Mouse (Mus musculus) thymus, adult 2 months (tissue): ENCODE measurements around the gene Erf. TPM values are rescaled to one million over a fixed set of nuclear protein-coding genes. Genes with fewer than 3 reads are reported as not detected.

ENCODE experiments used
- DNase-seq: peaks from one replicate; pipeline ENCODE4 v3.0.0; 2021
- H3K27ac ChIP-seq: fragments of 200-500 bp; 2 replicates; pipeline ENCODE4 v1.5.1; 2012; ENCODE audit warnings: low read length, control low read depth; ENCODE audit not compliant: control insufficient read depth, insufficient read depth
- H3K27me3 ChIP-seq: fragments of 200-500 bp; 2 replicates; pipeline ENCODE4 v1.6.1; 2012; ENCODE audit warnings: mild to moderate bottlenecking, low read length, moderate library complexity, mixed read lengths; ENCODE audit not compliant: control insufficient read depth, insufficient read depth
- H3K36me3 ChIP-seq: fragments of 200-500 bp; 2 replicates; pipeline ENCODE4 v1.6.1; 2012; ENCODE audit warnings: mild to moderate bottlenecking, low read length, moderate library complexity; ENCODE audit not compliant: control insufficient read depth, insufficient read depth
- H3K4me1 ChIP-seq: fragments of 200-500 bp; replicated peaks from 2 replicates; pipeline ENCODE4 v1.6.1; 2012; ENCODE audit warnings: low read length; ENCODE audit not compliant: control insufficient read depth, insufficient read depth
- H3K4me3 ChIP-seq: fragments of 200-500 bp; 2 replicates; pipeline ENCODE4 v1.5.1; 2012; ENCODE audit warnings: mild to moderate bottlenecking, low read length, control low read depth, moderate library complexity; ENCODE audit not compliant: control insufficient read depth, insufficient read depth
- CTCF ChIP-seq: fragments of 200-500 bp; IDR thresholded peaks from 2 replicates; pipeline ENCODE4 v1.5.1; 2012; ENCODE audit warnings: mild to moderate bottlenecking, control low read depth, low read length, moderate library complexity, borderline replicate concordance; ENCODE audit not compliant: control insufficient read depth, poor library complexity, insufficient read depth; ENCODE audit errors: extremely low read depth
- POLR2A ChIP-seq: fragments of 200-500 bp; IDR thresholded peaks from 2 replicates; pipeline ENCODE4 v1.6.1; 2012; ENCODE audit warnings: mild to moderate bottlenecking, low read length, control low read depth, moderate library complexity; ENCODE audit not compliant: control insufficient read depth, poor library complexity, insufficient read depth; ENCODE audit errors: extremely low read depth
- WGBS: fragments of 180-500 bp; shearing (Covaris S2); methylation state at CpG from one replicate; pipeline ENCODE4 v1.1.7; 2018; 5-methylcytosine and 5-hydroxymethylcytosine counted together
- polyA plus RNA-seq: library from polyadenylated mRNA; depleted of rRNA; stranded (reverse); fragments of >200 nt; gene quantifications from 2 replicates; pipeline ENCODE4 v1.2.3, GENCODE M21; 2012

The Erf gene
- polyA plus RNA-seq, 1 experiment: 59.4 TPM

DNA sequence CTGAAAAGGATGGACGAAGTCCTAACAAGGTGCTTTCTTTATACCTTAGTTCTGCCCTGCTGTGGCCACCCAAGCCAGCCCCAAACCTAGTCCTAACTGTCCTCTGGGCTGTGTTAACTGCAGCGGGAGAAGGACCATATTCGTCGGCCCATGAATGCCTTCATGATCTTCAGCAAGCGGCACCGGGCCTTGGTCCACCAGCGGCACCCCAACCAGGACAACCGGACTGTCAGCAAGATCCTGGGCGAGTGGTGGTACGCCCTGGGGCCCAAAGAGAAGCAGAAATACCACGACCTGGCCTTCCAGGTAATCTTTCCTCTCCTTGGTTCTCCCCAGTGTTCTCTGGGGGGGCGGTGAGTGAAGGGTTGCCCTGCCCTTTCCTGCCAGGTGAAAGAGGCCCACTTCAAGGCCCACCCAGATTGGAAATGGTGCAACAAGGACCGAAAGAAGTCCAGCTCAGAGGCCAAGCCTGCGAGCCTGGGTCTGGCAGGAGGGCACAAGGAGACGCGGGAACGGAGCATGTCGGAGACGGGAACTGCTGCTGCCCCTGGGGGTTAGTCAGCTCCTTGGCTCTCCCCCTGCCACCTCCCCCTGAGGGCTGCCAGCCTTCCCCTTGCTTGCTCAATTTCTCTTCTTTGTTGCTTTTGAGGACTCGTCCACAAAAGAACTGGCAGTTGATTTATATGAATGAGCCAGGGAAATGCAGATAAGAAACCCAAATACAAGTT, 35.1 kb upstream of the Erf start:
- 98% methylated on average over 20 of the region's 20 CpGs for WGBS
- H3K4me3 ChIP-seq: no peak overlapping the region
- TF ChIP-seq CTCF (no peak), POLR2A (no peak)
- no peaks in the 10 kb centered on the region for H3K27me3 ChIP-seq
- peaks cover 26% of the 10 kb centered on the region for H3K4me1 ChIP-seq
- H3K27ac ChIP-seq: no peak overlapping the region
- DNase-seq: no peak
- peaks cover 48% of the 10 kb centered on the region for H3K36me3 ChIP-seq

- peaks cover 35% of the 10 kb centered on the region for H3K4me1 ChIP-seq
- no peak for DNase-seq
- WGBS: 78% methylated on average over 5 of the region's 5 CpGs
- no peak for TF ChIP-seq POLR2A
- no peak for TF ChIP-seq CTCF
- no peaks in the 10 kb centered on the region for H3K27me3 ChIP-seq
- no peak overlapping the region for H3K4me3 ChIP-seq
- peaks cover 47% of the 10 kb centered on the region for H3K36me3 ChIP-seq
- no peak overlapping the region for H3K27ac ChIP-seq
These were observed 34.2 kb upstream of the Erf start for GRCm38 (mm10) chr7:25284766-25285165.

DNA sequence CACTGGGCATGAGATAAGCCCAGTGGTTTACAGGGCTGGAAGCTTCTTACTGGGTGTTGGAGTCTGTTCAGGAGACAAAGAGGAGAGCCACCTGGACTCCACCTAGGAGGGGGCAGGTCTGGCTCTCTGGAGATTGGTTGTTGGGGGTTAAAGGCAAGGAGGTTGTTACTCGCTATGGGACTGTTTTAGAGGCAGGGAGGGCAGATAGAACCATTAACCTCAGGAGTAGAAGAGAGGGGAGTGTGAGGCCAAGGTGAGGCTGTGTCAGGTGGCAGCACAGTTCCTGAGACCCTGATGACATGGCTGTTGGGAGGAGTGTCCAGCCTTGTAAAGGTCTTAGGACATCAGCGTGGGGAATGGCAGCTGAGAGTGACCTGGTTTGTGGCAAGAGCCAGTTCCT, 33.6 kb upstream of the Erf start:
- no peak for DNase-seq
- no peaks in the 10 kb centered on the region for H3K27me3 ChIP-seq
- H3K4me1 ChIP-seq: peaks cover 40% of the 10 kb centered on the region
- 74% methylated on average over 2 of the region's 2 CpGs for WGBS
- H3K4me3 ChIP-seq: no peak overlapping the region
- no peak for TF ChIP-seq POLR2A
- no peak for TF ChIP-seq CTCF
- no peak overlapping the region for H3K27ac ChIP-seq
- peaks cover 41% of the 10 kb centered on the region for H3K36me3 ChIP-seq

DNA sequence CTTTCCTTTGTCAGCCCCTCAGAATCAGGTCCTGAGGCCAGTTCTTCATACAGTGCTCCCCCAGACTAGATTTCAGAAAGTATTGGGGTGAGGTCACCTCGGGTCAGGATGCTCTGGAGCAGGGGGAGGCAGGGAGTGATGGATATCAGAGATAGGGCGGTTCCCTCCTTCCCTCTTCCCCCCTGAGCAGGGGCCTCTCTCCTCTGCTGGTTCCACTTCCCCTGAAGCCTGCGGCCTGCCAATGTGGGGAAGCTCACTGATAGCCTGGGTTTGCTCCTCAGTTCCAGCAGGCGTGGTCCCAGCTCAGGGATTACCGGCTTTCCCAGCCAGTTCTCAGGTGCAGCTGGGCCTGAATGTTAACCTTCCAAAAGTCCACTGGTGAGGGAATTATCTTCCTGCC, 33.1 kb upstream of the Erf start:
- 23% methylated on average over 5 of the region's 5 CpGs for WGBS
- Histone ChIP-seq H3K27me3 (no peaks in the 10 kb centered on the region), H3K27ac (no peak overlapping the region), H3K4me1 (peaks cover 40% of the 10 kb centered on the region), H3K36me3 (peaks cover 36% of the 10 kb centered on the region), H3K4me3 (peak overlapping the region; percentile 58)
- TF ChIP-seq CTCF: no peak
- TF ChIP-seq POLR2A: no peak
- DNase-seq: no peak

GRCm38 (mm10) chr7:25282731-25283211, 32.2 kb upstream of the Erf start:
- DNase-seq: peak; percentile 47
- Histone ChIP-seq H3K36me3 (peaks cover 27% of the 10 kb centered on the region), H3K4me3 (peak overlapping the region; percentile 58), H3K4me1 (peaks cover 40% of the 10 kb centered on the region), H3K27me3 (no peaks in the 10 kb centered on the region), H3K27ac (peak overlapping the region; percentile 14; the same call in 1 of the 2 replicates)
- TF ChIP-seq CTCF: no peak
- whole genome bisulfite sequencing: under 1% methylated on average over 29 of the region's 36 CpGs

- peaks cover 46% of the 10 kb centered on the region for H3K4me1 ChIP-seq
- peak; percentile 98 for DNase-seq
- WGBS: under 1% methylated on average over 98 of the region's 108 CpGs
- no peaks in the 10 kb centered on the region for H3K27me3 ChIP-seq
- TF ChIP-seq CTCF: peak; percentile 50; the same call in 1 of the 2 replicates
- TF ChIP-seq POLR2A: peak; percentile 55
- H3K36me3 ChIP-seq: peaks cover 19% of the 10 kb centered on the region
- peak overlapping the region; percentile 64 for H3K4me3 ChIP-seq
- peak overlapping the region; percentile 16; the same call in 1 of the 2 replicates for H3K27ac ChIP-seq
These were observed 31.4 kb upstream of the Erf start for GRCm38 (mm10) chr7:25281734-25282601.
